Mouse (Mus musculus) limb, embryonic 13.5 days (tissue): Measurements from ENCODE around the gene 3110021N24Rik. TPM values are rescaled to one million over a fixed set of nuclear protein-coding genes. Genes with fewer than 3 reads are reported as not detected.
"Not testable (repeated sequence)": the region's sequence is repeated elsewhere in the genome, so short reads cannot be mapped to it uniquely, and the experiment has no call there.

Experiments
- ATAC-seq: fragments of 200-750 bp; cut with Nextera tagmentation; 2 replicates; pipeline ENCODE4 v1.8.0; 2017; ENCODE audit warnings: low read depth, moderate number of reproducible peaks, moderate TSS enrichment; ENCODE audit not compliant: low FRiP score
- H3K27ac ChIP-seq: fragments of 300-500 bp; sonication (generic); 2 replicates; pipeline ENCODE4 v1.5.1; 2015; ENCODE audit warnings: inconsistent platforms, mild to moderate bottlenecking, moderate library complexity
- H3K27me3 ChIP-seq: fragments of 300-500 bp; sonication (generic); 2 replicates; pipeline ENCODE4 v1.6.1; 2015; ENCODE audit warnings: mild to moderate bottlenecking, inconsistent platforms
- H3K36me3 ChIP-seq: fragments of 300-500 bp; sonication (generic); 2 replicates; pipeline ENCODE4 v1.6.1; 2015; ENCODE audit warnings: inconsistent platforms, mild to moderate bottlenecking, moderate library complexity
- H3K4me1 ChIP-seq: fragments of 300-500 bp; sonication (generic); 2 replicates; pipeline ENCODE4 v1.6.1; 2015; ENCODE audit warnings: inconsistent platforms
- H3K4me2 ChIP-seq: fragments of 300-500 bp; sonication (generic); replicated peaks from 2 replicates; pipeline ENCODE4 v1.6.1; 2015; ENCODE audit warnings: inconsistent platforms, mild to moderate bottlenecking, moderate library complexity
- H3K4me3 ChIP-seq: fragments of 300-500 bp; sonication (generic); 2 replicates; pipeline ENCODE4 v1.5.1; 2015; ENCODE audit warnings: moderate library complexity, mild to moderate bottlenecking, inconsistent platforms
- H3K9ac ChIP-seq: fragments of 300-500 bp; sonication (generic); 2 replicates; pipeline ENCODE4 v1.6.1; 2015; ENCODE audit warnings: mild to moderate bottlenecking, inconsistent platforms
- H3K9me3 ChIP-seq: fragments of 300-500 bp; sonication (generic); 2 replicates; pipeline ENCODE4 v1.6.1; 2016; ENCODE audit warnings: inconsistent platforms
- WGBS: fragments of 180-500 bp; shearing (Covaris S2); methylation state at CpG from one replicate; pipeline ENCODE4 v1.1.7; 2015; 5-methylcytosine and 5-hydroxymethylcytosine counted together
- polyA plus RNA-seq: library from polyadenylated mRNA; unstranded; fragments of >200 nt; fragmentation: Nextera tagmentation; extraction: Ambion mirVana; gene quantifications from 2 replicates; pipeline ENCODE4 v1.2.1, GENCODE M21; 2015

3110021N24Rik gene
- 2.0 and 3.4 TPM in 2 replicates for polyA plus RNA-seq

GRCm38 (mm10) chr4:108719349-108719748 is at the start of gene 3110021N24Rik:
3110021N24Rik (plus strand) TSS chr4:108719649.
- no peaks in the 10 kb centered on the region for H3K27me3 ChIP-seq
- H3K36me3 ChIP-seq: peaks cover 54% of the 10 kb centered on the region
- no peaks in the 10 kb centered on the region for H3K4me1 ChIP-seq
- H3K9me3 ChIP-seq: no peaks in the 10 kb centered on the region
- H3K4me2 ChIP-seq: no peak within 1 kb of the TSS
- WGBS: 94% methylated on average over 5 of the region's 5 CpGs
- no peak within 1 kb of the TSS for H3K9ac ChIP-seq
- H3K4me3 ChIP-seq: no peak within 1 kb of the TSS
- H3K27ac ChIP-seq: no peak within 1 kb of the TSS
- no peak for ATAC-seq

- no peaks in the 10 kb centered on the region for H3K4me1 ChIP-seq
- H3K4me2 ChIP-seq: no peak overlapping the region
- H3K9ac ChIP-seq: no peak overlapping the region
- ATAC-seq: no peak
- H3K27ac ChIP-seq: no peak overlapping the region
- H3K9me3 ChIP-seq: no peaks in the 10 kb centered on the region
- H3K36me3 ChIP-seq: peaks cover 49% of the 10 kb centered on the region
- no peak overlapping the region for H3K4me3 ChIP-seq
- WGBS: 76% methylated on average over 3 of the region's 3 CpGs
- H3K27me3 ChIP-seq: no peaks in the 10 kb centered on the region
These were observed 33.3 kb upstream of the 3110021N24Rik start for GRCm38 (mm10) chr4:108686156-108686555.

- not testable (repeated sequence) for ATAC-seq, H3K4me2 ChIP-seq, H3K27me3 ChIP-seq, H3K4me3 ChIP-seq, H3K9ac ChIP-seq, H3K9me3 ChIP-seq, H3K27ac ChIP-seq, H3K4me1 ChIP-seq
- WGBS: 90% methylated on average over 6 of the region's 7 CpGs
- peaks cover 51% of the 10 kb centered on the region for H3K36me3 ChIP-seq
These were observed 32.4 kb upstream of the 3110021N24Rik start for GRCm38 (mm10) chr4:108687098-108687497.

- Histone ChIP-seq H3K36me3 (peaks cover 45% of the 10 kb centered on the region), H3K4me3 (no peak overlapping the region), H3K27me3 (no peaks in the 10 kb centered on the region), H3K9me3 (no peaks in the 10 kb centered on the region), H3K9ac (no peak overlapping the region), H3K4me2 (no peak overlapping the region), H3K4me1 (no peaks in the 10 kb centered on the region), H3K27ac (no peak overlapping the region)
- no peak for ATAC-seq
- 79% methylated on average over 3 of the region's 3 CpGs for WGBS
These were observed 29.0 kb upstream of the 3110021N24Rik start for GRCm38 (mm10) chr4:108690479-108690878.

GRCm38 (mm10) chr4:108691469-108691868 is 28.0 kb upstream of the 3110021N24Rik start:
- Histone ChIP-seq H3K9me3 (no peaks in the 10 kb centered on the region), H3K9ac (no peak overlapping the region), H3K4me3 (no peak overlapping the region), H3K27ac (no peak overlapping the region), H3K27me3 (no peaks in the 10 kb centered on the region), H3K4me2 (no peak overlapping the region), H3K4me1 (no peaks in the 10 kb centered on the region), H3K36me3 (peaks cover 41% of the 10 kb centered on the region)
- no peak for ATAC-seq

GRCm38 (mm10) chr4:108696934-108697333 is 22.5 kb upstream of the 3110021N24Rik start:
- Histone ChIP-seq H3K9ac (no peak overlapping the region), H3K4me2 (no peak overlapping the region), H3K27me3 (no peaks in the 10 kb centered on the region), H3K4me3 (no peak overlapping the region), H3K36me3 (peaks cover 13% of the 10 kb centered on the region), H3K27ac (no peak overlapping the region), H3K4me1 (no peaks in the 10 kb centered on the region), H3K9me3 (no peaks in the 10 kb centered on the region)
- ATAC-seq: no peak
- 53% methylated on average over 3 of the region's 3 CpGs for WGBS

- Histone ChIP-seq H3K9me3 (no peaks in the 10 kb centered on the region), H3K4me1 (no peaks in the 10 kb centered on the region), H3K4me2 (no peak overlapping the region), H3K36me3 (peaks cover 11% of the 10 kb centered on the region), H3K4me3 (no peak overlapping the region), H3K9ac (no peak overlapping the region), H3K27ac (no peak overlapping the region), H3K27me3 (no peaks in the 10 kb centered on the region)
- no peak for ATAC-seq
- 76% methylated on average over 5 of the region's 5 CpGs for WGBS
These were observed 11.2 kb upstream of the 3110021N24Rik start for GRCm38 (mm10) chr4:108708209-108708608.

- no peak for ATAC-seq
- no peak overlapping the region for H3K9ac ChIP-seq
- no peak overlapping the region for H3K4me3 ChIP-seq
- no peaks in the 10 kb centered on the region for H3K4me1 ChIP-seq
- WGBS: 76% methylated on average over 3 of the region's 3 CpGs
- H3K4me2 ChIP-seq: no peak overlapping the region
- H3K9me3 ChIP-seq: no peaks in the 10 kb centered on the region
- peaks cover 51% of the 10 kb centered on the region for H3K36me3 ChIP-seq
- no peaks in the 10 kb centered on the region for H3K27me3 ChIP-seq
- H3K27ac ChIP-seq: no peak overlapping the region
These were observed 1.9 kb downstream of the 3110021N24Rik start for GRCm38 (mm10) chr4:108721245-108721784.

GRCm38 (mm10) chr4:108724102-108724501 is 4.7 kb downstream of the 3110021N24Rik start:
- H3K9me3 ChIP-seq: no peaks in the 10 kb centered on the region
- H3K9ac ChIP-seq: no peak overlapping the region
- H3K36me3 ChIP-seq: peaks cover 35% of the 10 kb centered on the region
- no peak overlapping the region for H3K27ac ChIP-seq
- no peak for ATAC-seq
- H3K4me3 ChIP-seq: no peak overlapping the region
- no peaks in the 10 kb centered on the region for H3K27me3 ChIP-seq
- H3K4me1 ChIP-seq: no peaks in the 10 kb centered on the region
- no peak overlapping the region for H3K4me2 ChIP-seq
- WGBS: 91% methylated on average over 2 of the region's 2 CpGs

GRCm38 (mm10) chr4:108730450-108730849 is 11.0 kb downstream of the 3110021N24Rik start:
- Histone ChIP-seq H3K4me2 (no peak overlapping the region), H3K9ac (no peak overlapping the region), H3K36me3 (peaks cover 5% of the 10 kb centered on the region), H3K27ac (no peak overlapping the region), H3K27me3 (no peaks in the 10 kb centered on the region), H3K4me1 (no peaks in the 10 kb centered on the region), H3K4me3 (no peak overlapping the region), H3K9me3 (peaks cover 2% of the 10 kb centered on the region; the same call in 1 of the 2 replicates)
- WGBS: 73% methylated on average over 1 of the region's 1 CpGs
- ATAC-seq: no peak

GRCm38 (mm10) chr4:108731582-108731981 is 12.1 kb downstream of the 3110021N24Rik start:
- H3K4me2 ChIP-seq: no peak overlapping the region
- H3K4me3 ChIP-seq: no peak overlapping the region
- no peaks in the 10 kb centered on the region for H3K27me3 ChIP-seq
- H3K4me1 ChIP-seq: no peaks in the 10 kb centered on the region
- ATAC-seq: no peak
- H3K9me3 ChIP-seq: peaks cover 5% of the 10 kb centered on the region
- H3K27ac ChIP-seq: no peak overlapping the region
- no peak overlapping the region for H3K9ac ChIP-seq
- 60% methylated on average over 3 of the region's 3 CpGs for WGBS
- H3K36me3 ChIP-seq: peaks cover 3% of the 10 kb centered on the region; the same call in 1 of the 2 replicates

GRCm38 (mm10) chr4:108746160-108746873 is 26.9 kb downstream of the 3110021N24Rik start:
- H3K4me3 ChIP-seq: no peak overlapping the region
- H3K9ac ChIP-seq: no peak overlapping the region
- H3K9me3 ChIP-seq: no peaks in the 10 kb centered on the region
- H3K36me3 ChIP-seq: no peaks in the 10 kb centered on the region
- H3K4me2 ChIP-seq: no peak overlapping the region
- H3K27ac ChIP-seq: no peak overlapping the region
- ATAC-seq: no peak
- 86% methylated on average over 3 of the region's 3 CpGs for WGBS
- H3K4me1 ChIP-seq: no peaks in the 10 kb centered on the region
- H3K27me3 ChIP-seq: no peaks in the 10 kb centered on the region

GRCm38 (mm10) chr4:108759583-108759982 is 40.1 kb downstream of the 3110021N24Rik start:
- 95% methylated on average over 3 of the region's 3 CpGs for WGBS
- H3K4me3 ChIP-seq: no peak overlapping the region
- no peak for ATAC-seq
- H3K27ac ChIP-seq: no peak overlapping the region
- no peaks in the 10 kb centered on the region for H3K27me3 ChIP-seq
- H3K9ac ChIP-seq: no peak overlapping the region
- H3K9me3 ChIP-seq: no peaks in the 10 kb centered on the region
- no peaks in the 10 kb centered on the region for H3K4me1 ChIP-seq
- no peaks in the 10 kb centered on the region for H3K36me3 ChIP-seq
- no peak overlapping the region for H3K4me2 ChIP-seq
